26 mouse cellular contexts compared by ENCODE assay signal in genomic region chr17:50738476-50738875, GRCm38 (mm10).
"Had no signal": no experiment of that assay in that cellular context is flagged by ENCODE, and none has a peak within 500 bp of the region (broad histone marks: within the 10 kb centered on the region; RNA-seq: fewer than 3 reads in every experiment).

No protein-coding gene starts in this region.

- H3K27me3 ChIP-seq: heart, embryonic 12.5 days; hindbrain, embryonic 12.5 days; intestine, embryonic 15.5 days; limb, embryonic 12.5 days; liver, embryonic 13.5 days; liver, embryonic 15.5 days had no signal

- H3K4me3 ChIP-seq: heart, embryonic 10.5 days; heart, embryonic 12.5 days; hindbrain, embryonic 10.5 days; hindbrain, embryonic 12.5 days; intestine, embryonic 15.5 days; layer of hippocampus, adult 2 months; left cerebral cortex, adult 2 months; limb, embryonic 10.5 days; limb, embryonic 12.5 days; liver, embryonic 13.5 days; liver, embryonic 15.5 days had no signal

- DNase-seq: gastrocnemius, postnatal 14 days; heart, adult 18-20 months; heart, postnatal 10 days; heart, postnatal 4 days; kidney, adult 18-20 months; kidney, adult 8-10 months; kidney, postnatal 10 days; kidney, postnatal 25 days; kidney, postnatal 4 days; liver; liver, embryonic 13.5 days had no signal

- H3K4me2 ChIP-seq: heart, embryonic 12.5 days; hindbrain, embryonic 12.5 days; hindbrain, embryonic 14.5 days; intestine, embryonic 15.5 days; limb, embryonic 12.5 days; liver, embryonic 11.5 days; liver, embryonic 13.5 days; liver, embryonic 15.5 days had no signal

- H3K36me3 ChIP-seq: heart, embryonic 10.5 days; heart, embryonic 12.5 days; intestine, embryonic 15.5 days; liver, embryonic 13.5 days; liver, embryonic 15.5 days had no signal

- H3K4me1 ChIP-seq: intestine, embryonic 15.5 days; limb, embryonic 12.5 days had no signal

- H3K9ac ChIP-seq: heart, embryonic 12.5 days; hindbrain, embryonic 12.5 days; hindbrain, embryonic 14.5 days; intestine, embryonic 15.5 days; limb, embryonic 12.5 days; liver, embryonic 13.5 days; liver, embryonic 15.5 days had no signal

- H3K9me3 ChIP-seq: heart, embryonic 10.5 days; heart, embryonic 12.5 days; hindbrain, embryonic 10.5 days; hindbrain, embryonic 12.5 days; intestine, embryonic 15.5 days; limb, embryonic 10.5 days; limb, embryonic 12.5 days; liver, embryonic 13.5 days; liver, embryonic 15.5 days had no signal

- H3K27ac ChIP-seq: heart, embryonic 10.5 days; hindbrain, embryonic 10.5 days; hindbrain, embryonic 12.5 days; hindbrain, embryonic 14.5 days; intestine, embryonic 15.5 days; left cerebral cortex, adult 2 months; limb, embryonic 10.5 days; limb, embryonic 12.5 days; liver, embryonic 13.5 days; liver, embryonic 15.5 days had no signal

- ATAC-seq: hindbrain, embryonic 16.5 days; inflammation-experienced regulatory T-cells, adult 6 months; intestine, embryonic 15.5 days; intestine, postnatal 0 days had no signal
